Mouse (Mus musculus) lung, embryonic 15.5 days (tissue): ENCODE measurements around the gene Nrsn2. TPM values are rescaled to one million over a fixed set of nuclear protein-coding genes. Genes with fewer than 3 reads are reported as not detected.

Source experiments
- ATAC-seq: fragments of 200-750 bp; cut with Nextera tagmentation; 2 replicates; pipeline ENCODE4 v1.8.0; 2017; ENCODE audit warnings: moderate number of reproducible peaks, borderline replicate concordance; ENCODE audit not compliant: low FRiP score, low TSS enrichment; ENCODE audit errors: extremely low read depth
- H3K27ac ChIP-seq: fragments of 300-500 bp; sonication (generic); 2 replicates; pipeline ENCODE4 v1.5.1; 2015; ENCODE audit warnings: moderate library complexity, mild to moderate bottlenecking, inconsistent platforms
- H3K27me3 ChIP-seq: fragments of 300-500 bp; sonication (generic); 2 replicates; pipeline ENCODE4 v1.6.1; 2015; ENCODE audit warnings: inconsistent platforms
- H3K36me3 ChIP-seq: fragments of 300-500 bp; sonication (generic); 2 replicates; pipeline ENCODE4 v1.6.1; 2015; ENCODE audit warnings: inconsistent platforms
- H3K4me1 ChIP-seq: fragments of 300-500 bp; sonication (generic); 2 replicates; pipeline ENCODE4 v1.6.1; 2015; ENCODE audit warnings: inconsistent platforms
- H3K4me2 ChIP-seq: fragments of 300-500 bp; sonication (generic); 2 replicates; pipeline ENCODE4 v1.6.1; 2015; ENCODE audit warnings: inconsistent platforms, mild to moderate bottlenecking, moderate library complexity
- H3K4me3 ChIP-seq: fragments of 300-500 bp; sonication (generic); 2 replicates; pipeline ENCODE4 v1.5.1; 2015; ENCODE audit warnings: mild to moderate bottlenecking, inconsistent platforms
- H3K9ac ChIP-seq: fragments of 300-500 bp; sonication (generic); 2 replicates; pipeline ENCODE4 v1.6.1; 2015; ENCODE audit warnings: inconsistent platforms
- H3K9me3 ChIP-seq: fragments of 300-500 bp; sonication (generic); 2 replicates; pipeline ENCODE4 v1.6.1; 2016; ENCODE audit warnings: inconsistent platforms
- WGBS: fragments of 180-500 bp; shearing (Covaris S2); methylation state at CpG from one replicate; pipeline ENCODE4 v1.1.7; 2015; 5-methylcytosine and 5-hydroxymethylcytosine counted together
- polyA plus RNA-seq: library from polyadenylated mRNA; unstranded; fragments of >200 nt; fragmentation: Nextera tagmentation; extraction: Ambion mirVana; gene quantifications from 2 replicates; pipeline ENCODE4 v1.2.1, GENCODE M21; 2015

Gene Nrsn2
- 0.14 and 0.36 TPM in 2 replicates for polyA plus RNA-seq

DNA sequence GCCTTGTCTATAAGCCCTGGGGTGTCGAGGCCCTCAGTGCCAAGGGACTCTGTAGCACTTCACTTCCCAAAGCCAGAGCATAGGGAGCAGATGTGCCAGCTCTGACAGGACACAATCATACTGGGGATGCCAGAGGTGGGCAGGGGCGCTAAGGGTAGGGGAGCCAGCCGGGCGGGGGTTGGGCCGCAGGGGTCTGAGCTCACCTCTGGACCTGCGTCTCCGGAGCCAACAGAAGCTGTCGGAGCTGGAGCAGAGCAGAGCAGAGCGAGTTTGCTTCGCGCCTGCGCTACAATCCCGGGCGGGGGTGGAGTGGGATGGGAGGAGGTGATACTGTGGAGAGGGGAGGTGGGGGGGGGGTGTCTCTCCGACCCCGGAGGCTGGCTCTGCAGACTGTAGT, at the start of gene Nrsn2:
TSS of gene Nrsn2 (minus strand) at position 294 of the 397 bp plus-strand sequence.
- Histone ChIP-seq H3K27ac (no peak within 1 kb of the TSS), H3K9ac (no peak within 1 kb of the TSS), H3K9me3 (no peaks in the 10 kb centered on the region), H3K4me3 (no peak within 1 kb of the TSS), H3K4me1 (0 out of 2 replicates have a peak, but pooled peaks cover 8% of the 10 kb centered on the region), H3K4me2 (no peak within 1 kb of the TSS; the same call in 1 of the 2 replicates), H3K36me3 (no peaks in the 10 kb centered on the region), H3K27me3 (peaks cover 33% of the 10 kb centered on the region)
- ATAC-seq: peak; percentile 68; the same call in 1 of the 2 replicates
- 2% methylated on average over 16 of the region's 16 CpGs for WGBS

DNA sequence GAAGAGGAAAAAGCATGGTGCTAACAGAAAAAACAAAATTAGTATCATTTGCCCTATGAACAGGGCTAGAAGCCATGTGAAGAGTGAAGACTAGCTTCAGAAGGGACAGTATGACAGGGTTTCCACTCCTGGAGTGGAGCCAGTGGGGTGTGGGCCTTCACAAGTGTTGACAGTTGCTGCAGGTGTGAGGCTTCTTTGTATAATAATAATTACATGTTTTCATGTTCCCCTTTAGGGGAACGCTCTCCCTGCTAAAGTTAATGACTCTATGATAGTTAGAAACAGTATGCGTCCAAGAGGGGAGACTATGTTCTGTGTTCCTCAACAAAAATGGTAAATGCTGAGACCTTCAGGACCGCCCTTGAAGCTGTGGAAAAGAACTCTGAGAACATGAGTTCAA, 39.3 kb upstream of the Nrsn2 start:
- Histone ChIP-seq H3K4me3 (peak overlapping the region; percentile 81), H3K27me3 (no peaks in the 10 kb centered on the region), H3K36me3 (no peaks in the 10 kb centered on the region), H3K9ac (peak overlapping the region; percentile 94; the same call in 1 of the 2 replicates), H3K4me1 (peaks cover 16% of the 10 kb centered on the region), H3K4me2 (peak overlapping the region; percentile 82), H3K27ac (peak overlapping the region; percentile 99), H3K9me3 (no peaks in the 10 kb centered on the region)
- WGBS: 92% methylated on average over 3 of the region's 3 CpGs
- no peak for ATAC-seq

DNA sequence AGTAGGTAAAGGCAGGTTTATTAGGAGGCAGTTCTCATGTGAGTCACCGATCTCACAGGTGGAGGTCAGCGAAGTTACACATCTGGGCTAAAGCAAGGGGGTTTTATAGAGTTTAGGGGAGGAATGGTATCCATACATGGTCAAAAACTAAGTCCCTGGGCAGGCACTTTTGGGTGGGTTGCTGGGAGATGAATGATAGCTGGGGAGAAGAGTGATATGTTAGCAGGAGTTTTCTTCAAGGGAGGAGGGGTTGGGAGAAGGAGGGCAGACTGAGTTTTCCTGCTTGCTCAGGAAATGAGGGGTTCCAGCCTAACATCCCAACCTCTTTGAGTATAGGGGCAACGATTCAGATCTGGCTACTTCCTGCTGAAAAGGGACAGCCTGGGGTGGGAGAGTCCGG, 38.8 kb upstream of the Nrsn2 start, which contains the start of gene 6820408C15Rik:
TSS of gene 6820408C15Rik (plus strand) at position 301 of the 400 bp plus-strand sequence.
- Histone ChIP-seq H3K27ac (peak within 1 kb of the TSS; percentile 99), H3K4me2 (peak within 1 kb of the TSS; percentile 82), H3K4me3 (peak within 1 kb of the TSS; percentile 81), H3K9me3 (no peaks in the 10 kb centered on the region), H3K36me3 (no peaks in the 10 kb centered on the region), H3K9ac (peak within 1 kb of the TSS; percentile 94), H3K4me1 (peaks cover 21% of the 10 kb centered on the region), H3K27me3 (no peaks in the 10 kb centered on the region)
- WGBS: 20% methylated on average over 4 of the region's 4 CpGs
- no peak for ATAC-seq

DNA sequence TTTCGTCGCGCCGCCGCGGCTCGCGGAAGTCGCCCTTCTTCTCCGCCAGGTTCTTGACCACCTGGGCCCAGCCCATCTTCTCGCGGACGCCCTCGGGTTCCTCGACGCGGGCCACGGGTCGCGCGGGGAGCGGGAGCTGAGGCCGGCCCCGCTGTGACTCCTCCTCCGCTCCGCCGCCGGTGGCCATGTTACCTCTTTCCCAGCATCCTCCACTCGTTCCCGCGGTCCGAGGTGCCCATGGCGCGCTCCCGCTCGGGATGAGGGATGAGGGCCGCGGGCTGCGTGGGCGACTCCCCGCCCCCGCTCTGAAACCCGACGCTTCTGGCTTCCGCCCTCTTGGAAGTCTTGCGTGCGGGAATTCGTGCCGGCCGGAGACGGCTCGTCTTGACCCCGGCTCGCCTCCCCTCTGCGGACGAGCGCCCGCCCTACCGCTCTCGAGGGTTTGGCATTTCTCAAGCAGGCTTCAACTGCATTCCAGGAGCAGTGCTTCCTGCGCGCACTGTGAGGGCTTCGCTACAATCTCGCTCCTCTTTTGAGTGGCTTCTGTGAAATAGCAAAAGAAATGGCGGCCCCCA, 38.2 kb upstream of the Nrsn2 start, which contains the start of gene Zcchc3:
TSS of gene Zcchc3 (minus strand) at position 437 of the 575 bp plus-strand sequence.
- Histone ChIP-seq H3K27me3 (no peaks in the 10 kb centered on the region), H3K4me3 (peak within 1 kb of the TSS; percentile 81), H3K36me3 (no peaks in the 10 kb centered on the region), H3K4me1 (peaks cover 27% of the 10 kb centered on the region), H3K4me2 (peak within 1 kb of the TSS; percentile 82), H3K27ac (peak within 1 kb of the TSS; percentile 99), H3K9me3 (no peaks in the 10 kb centered on the region), H3K9ac (peak within 1 kb of the TSS; percentile 94)
- ATAC-seq: peak; percentile 85
- under 1% methylated on average over 64 of the region's 65 CpGs for WGBS

DNA sequence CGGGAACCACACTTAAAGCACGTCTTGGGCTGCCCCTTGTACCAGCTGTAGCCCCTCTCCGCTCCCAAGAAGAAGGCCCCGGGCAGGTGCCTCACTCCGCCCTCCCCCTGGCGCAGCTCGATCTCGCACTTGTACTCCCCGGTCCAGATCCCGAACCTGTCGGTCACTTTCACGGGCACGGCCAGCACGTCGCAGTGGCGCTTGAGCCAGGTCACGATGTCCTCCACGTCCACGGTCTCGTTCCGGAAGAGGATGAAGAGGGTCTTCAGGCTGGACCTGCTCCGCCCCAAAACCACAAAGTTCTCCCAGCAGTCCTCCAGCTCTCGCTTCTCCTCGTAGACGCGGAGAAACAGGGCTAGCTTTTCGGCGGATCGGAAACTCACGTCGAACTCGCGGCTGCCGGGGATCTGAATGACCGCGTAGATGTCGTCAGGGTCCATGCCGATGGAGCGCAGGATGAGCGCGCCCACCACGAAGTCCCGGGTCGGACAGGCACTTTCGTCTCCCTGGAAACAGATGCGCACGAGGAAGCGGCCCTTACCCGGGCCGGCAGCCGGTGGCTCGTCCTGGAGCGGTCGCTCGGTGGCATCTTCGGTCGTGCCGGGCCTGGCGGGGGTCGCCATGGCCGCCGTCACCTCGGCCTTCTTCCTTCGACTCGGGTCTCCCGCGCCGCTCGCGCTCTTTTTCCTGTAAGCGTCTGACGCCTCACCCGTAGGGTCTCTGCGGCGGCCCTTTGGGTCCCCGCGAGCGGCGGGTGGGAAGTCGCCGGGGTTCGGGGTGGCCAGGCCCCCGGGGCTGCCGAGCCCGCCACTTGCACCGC, 37.5 kb upstream of the Nrsn2 start:
- Histone ChIP-seq H3K9ac (peak overlapping the region; percentile 94), H3K9me3 (no peaks in the 10 kb centered on the region), H3K4me1 (peaks cover 33% of the 10 kb centered on the region), H3K4me3 (peak overlapping the region; percentile 81), H3K4me2 (peak overlapping the region; percentile 82), H3K27ac (peak overlapping the region; percentile 99), H3K27me3 (no peaks in the 10 kb centered on the region), H3K36me3 (no peaks in the 10 kb centered on the region)
- WGBS: under 1% methylated on average over 86 of the region's 86 CpGs
- ATAC-seq: no peak

DNA sequence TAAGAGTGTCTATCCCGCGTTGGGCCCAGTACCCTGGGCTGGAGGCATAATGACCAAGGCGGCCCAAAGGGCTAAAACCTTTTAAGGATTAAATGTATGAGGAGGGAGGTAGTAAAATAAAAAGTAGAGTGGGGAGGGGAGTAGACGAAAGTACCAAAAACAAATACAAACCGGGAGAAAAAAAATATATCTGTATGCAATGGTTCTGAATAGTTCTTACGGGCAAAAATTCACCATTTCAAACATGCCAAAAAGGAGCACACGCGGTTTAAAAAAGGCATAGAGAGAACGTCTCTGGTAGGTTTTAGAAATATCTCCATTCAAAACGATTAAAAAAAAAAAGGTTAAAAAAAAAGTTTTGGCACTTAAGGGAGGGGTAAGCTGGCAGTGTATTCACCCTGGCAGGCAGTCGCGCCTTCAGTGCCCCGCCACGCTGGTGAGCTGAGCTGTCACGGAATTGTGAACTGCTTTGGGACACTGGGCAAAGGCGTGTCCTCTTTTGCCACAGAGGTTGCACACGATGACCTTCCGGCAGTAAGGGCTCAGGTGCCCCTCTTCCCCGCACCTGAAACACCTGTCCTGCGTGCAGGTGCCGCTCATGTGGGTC, 36.8 kb upstream of the Nrsn2 start:
- 2% methylated on average over 21 of the region's 21 CpGs for WGBS
- H3K27ac ChIP-seq: peak overlapping the region; percentile 99
- H3K9me3 ChIP-seq: no peaks in the 10 kb centered on the region
- H3K9ac ChIP-seq: peak overlapping the region; percentile 94
- no peaks in the 10 kb centered on the region for H3K36me3 ChIP-seq
- peak overlapping the region; percentile 81 for H3K4me3 ChIP-seq
- H3K27me3 ChIP-seq: no peaks in the 10 kb centered on the region
- H3K4me2 ChIP-seq: peak overlapping the region; percentile 82
- peaks cover 33% of the 10 kb centered on the region for H3K4me1 ChIP-seq
- ATAC-seq: no peak

DNA sequence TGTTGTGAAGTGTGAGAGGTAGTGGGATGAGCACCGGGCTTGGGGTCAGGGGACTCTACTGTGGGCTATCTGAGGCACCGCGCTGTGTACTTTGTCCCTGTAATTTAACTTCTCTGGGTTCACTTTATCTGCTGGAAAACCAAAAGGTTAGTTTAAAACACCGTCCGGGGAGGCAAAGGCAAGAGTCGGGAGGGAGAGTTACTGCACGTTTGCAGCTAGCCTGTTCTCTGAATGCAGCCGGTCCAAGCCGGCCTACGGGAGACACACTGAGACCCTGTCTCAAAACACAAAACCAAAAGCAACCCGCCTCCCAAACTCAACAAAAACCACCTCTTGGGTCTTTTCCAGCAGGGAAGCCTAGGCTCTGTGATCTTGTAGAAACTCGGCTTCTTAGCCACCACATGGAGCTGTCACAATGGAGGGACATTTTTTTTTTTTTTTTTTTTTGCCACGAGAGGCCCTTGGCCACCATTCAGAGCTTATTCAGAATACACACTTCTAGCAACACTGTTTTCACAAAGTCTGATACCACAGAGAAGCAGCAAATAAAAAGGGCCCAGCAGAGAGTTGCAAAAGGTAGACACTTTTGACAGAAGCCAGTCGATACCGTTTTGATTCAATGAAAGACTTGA, 36.2 kb upstream of the Nrsn2 start:
- Histone ChIP-seq H3K9me3 (no peaks in the 10 kb centered on the region), H3K27me3 (no peaks in the 10 kb centered on the region), H3K36me3 (no peaks in the 10 kb centered on the region), H3K9ac (peak overlapping the region; percentile 94), H3K4me3 (peak overlapping the region; percentile 81), H3K4me1 (peaks cover 33% of the 10 kb centered on the region), H3K4me2 (peak overlapping the region; percentile 82), H3K27ac (peak overlapping the region; percentile 99)
- WGBS: 2% methylated on average over 15 of the region's 15 CpGs
- no peak for ATAC-seq

DNA sequence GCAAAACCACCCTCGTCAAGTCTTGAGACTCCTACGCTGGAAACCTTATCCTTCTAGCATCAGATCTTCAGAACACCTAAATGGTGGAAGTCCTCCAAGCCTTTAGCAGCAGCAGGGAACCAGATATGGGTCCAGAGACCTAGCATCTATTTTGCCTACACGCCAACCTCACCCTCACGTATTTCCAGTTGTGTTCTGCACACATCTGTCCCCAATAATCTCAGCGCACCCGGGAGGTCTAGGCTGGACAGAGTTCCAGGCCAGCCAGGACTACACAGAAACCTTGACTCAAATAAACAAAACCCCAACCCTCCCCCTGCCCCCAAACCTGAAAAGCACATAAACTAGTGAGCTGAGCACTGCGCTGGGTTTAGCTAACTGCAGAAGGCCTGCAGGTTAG, 35.0 kb upstream of the Nrsn2 start:
- H3K36me3 ChIP-seq: no peaks in the 10 kb centered on the region
- ATAC-seq: no peak
- peak overlapping the region; percentile 99 for H3K27ac ChIP-seq
- no peaks in the 10 kb centered on the region for H3K9me3 ChIP-seq
- 5% methylated on average over 7 of the region's 7 CpGs for WGBS
- H3K27me3 ChIP-seq: no peaks in the 10 kb centered on the region
- H3K4me3 ChIP-seq: peak overlapping the region; percentile 81
- peaks cover 37% of the 10 kb centered on the region for H3K4me1 ChIP-seq
- H3K4me2 ChIP-seq: peak overlapping the region; percentile 82
- peak overlapping the region; percentile 94 for H3K9ac ChIP-seq

DNA sequence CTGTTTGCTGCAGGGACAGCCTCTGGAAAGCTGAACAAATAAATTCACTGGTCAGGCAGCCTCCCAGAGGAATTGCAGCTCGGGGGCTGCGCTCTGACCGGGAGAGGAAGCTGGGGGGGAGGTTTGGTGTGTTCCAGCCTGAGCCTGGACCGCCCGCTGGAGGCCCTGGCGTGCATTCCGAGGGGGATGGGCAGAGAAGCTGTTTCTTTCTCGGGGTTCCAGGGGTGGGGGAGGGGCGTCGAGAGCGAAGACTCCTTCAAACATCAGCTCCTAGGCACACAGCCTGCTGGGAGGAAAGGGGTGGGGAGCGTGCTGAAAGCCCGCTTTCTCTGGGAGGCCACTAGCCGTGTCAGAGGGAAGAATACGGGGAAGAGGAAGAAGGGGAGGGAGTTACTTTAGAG, 34.5 kb upstream of the Nrsn2 start:
- Histone ChIP-seq H3K27ac (peak overlapping the region; percentile 99), H3K36me3 (no peaks in the 10 kb centered on the region), H3K4me1 (peaks cover 40% of the 10 kb centered on the region), H3K4me3 (peak overlapping the region; percentile 81), H3K9ac (peak overlapping the region; percentile 94), H3K4me2 (peak overlapping the region; percentile 82), H3K9me3 (no peaks in the 10 kb centered on the region), H3K27me3 (no peaks in the 10 kb centered on the region)
- WGBS: 4% methylated on average over 15 of the region's 15 CpGs
- peak; percentile 83 for ATAC-seq

DNA sequence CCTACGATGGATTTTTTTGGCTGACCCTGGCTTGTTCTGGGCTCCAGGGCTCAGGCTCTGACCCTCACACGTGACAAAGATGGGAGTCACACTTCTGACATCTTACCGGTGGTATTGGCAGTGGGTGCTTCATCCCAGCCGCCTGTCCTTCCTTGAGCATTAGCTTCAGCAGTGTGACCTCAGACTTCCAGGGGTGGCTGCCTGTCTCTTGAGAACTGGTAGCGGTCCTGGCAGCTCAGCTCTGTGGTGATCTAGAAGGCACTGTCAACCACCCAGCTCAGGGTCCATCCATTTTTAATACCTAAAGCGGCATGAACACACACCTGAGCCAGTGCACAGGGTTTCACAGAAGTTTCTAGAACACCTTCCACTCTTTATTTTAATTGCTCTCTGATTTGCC, 33.3 kb upstream of the Nrsn2 start:
- H3K9me3 ChIP-seq: no peaks in the 10 kb centered on the region
- peaks cover 42% of the 10 kb centered on the region for H3K4me1 ChIP-seq
- peak overlapping the region; percentile 99 for H3K27ac ChIP-seq
- H3K4me3 ChIP-seq: no peak overlapping the region
- H3K36me3 ChIP-seq: no peaks in the 10 kb centered on the region
- ATAC-seq: no peak
- no peaks in the 10 kb centered on the region for H3K27me3 ChIP-seq
- WGBS: 51% methylated on average over 6 of the region's 6 CpGs
- H3K9ac ChIP-seq: no peak overlapping the region
- H3K4me2 ChIP-seq: no peak overlapping the region

DNA sequence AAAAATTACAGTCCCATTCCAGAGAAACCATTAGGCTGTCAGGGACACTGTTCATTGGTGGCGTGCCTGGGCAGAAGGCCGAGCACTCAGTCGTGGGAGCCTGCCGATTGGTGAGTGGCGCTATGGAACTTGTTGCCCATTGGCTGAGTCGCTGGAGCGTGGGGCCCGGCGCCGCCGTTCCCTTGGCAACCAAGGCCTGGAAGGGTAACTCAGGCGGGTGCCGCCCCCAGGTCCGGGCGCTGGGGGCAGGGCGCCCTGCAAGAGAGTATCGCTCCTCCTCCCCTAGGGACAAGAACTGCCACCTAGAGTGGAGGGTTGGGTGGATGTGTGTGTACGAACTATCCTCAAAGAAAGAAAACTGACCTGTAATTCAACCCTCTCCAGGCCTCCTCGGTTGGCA, 29.7 kb upstream of the Nrsn2 start:
- H3K9ac ChIP-seq: peak overlapping the region; percentile 34; the same call in 1 of the 2 replicates
- 0% methylated on average over 19 of the region's 19 CpGs for WGBS

More for the DNA sequence above, 29.7 kb upstream of the Nrsn2 start:
- peak overlapping the region; percentile 61 for H3K4me2 ChIP-seq
- peak overlapping the region; percentile 33 for H3K4me3 ChIP-seq
- no peaks in the 10 kb centered on the region for H3K9me3 ChIP-seq
- peaks cover 41% of the 10 kb centered on the region for H3K4me1 ChIP-seq
- H3K36me3 ChIP-seq: no peaks in the 10 kb centered on the region
- no peaks in the 10 kb centered on the region for H3K27me3 ChIP-seq
- H3K27ac ChIP-seq: peak overlapping the region; percentile 88
- peak; percentile 91 for ATAC-seq
